Mouse (Mus musculus): Measurements from ENCODE around the gene Cd3d.
"Not testable (repeated sequence)": the region's sequence is repeated elsewhere in the genome, so short reads cannot be mapped to it uniquely, and the experiment has no call there.

Cd3d gene

GRCm38 (mm10) chr9:44981676-44982075, at the start of gene Cd3d:
TSS of gene Cd3d (plus strand) at chr9:44981786.
- no peak for DNase-seq

- no peak for DNase-seq
These were observed 39.8 kb upstream of the Cd3d start for GRCm38 (mm10) chr9:44941756-44942155.

GRCm38 (mm10) chr9:44942421-44942820, 39.2 kb upstream of the Cd3d start:
- no peak for DNase-seq

- DNase-seq = no peak
These were observed 35.3 kb upstream of the Cd3d start for GRCm38 (mm10) chr9:44946185-44946695.

- no peak for DNase-seq
These were observed 33.8 kb upstream of the Cd3d start for GRCm38 (mm10) chr9:44947836-44948235.

GRCm38 (mm10) chr9:44954432-44954831, 27.2 kb upstream of the Cd3d start:
- no peak for DNase-seq

- DNase-seq = peak; percentile 100
These were observed 16.3 kb upstream of the Cd3d start, which contains the start of gene Ube4a for GRCm38 (mm10) chr9:44965126-44965832. TSS of gene Ube4a (minus strand) at chr9:44965600.

GRCm38 (mm10) chr9:44965833-44966466, 15.6 kb upstream of the Cd3d start:
- no peak for DNase-seq

- peak; percentile 83 for DNase-seq
These were observed 14.8 kb upstream of the Cd3d start for GRCm38 (mm10) chr9:44966815-44967242.

GRCm38 (mm10) chr9:44967763-44968162, 13.8 kb upstream of the Cd3d start:
- DNase-seq = not testable (repeated sequence)

GRCm38 (mm10) chr9:44969450-44969849, 12.1 kb upstream of the Cd3d start:
- no peak for DNase-seq

- DNase-seq = no peak
These were observed 3.8 kb upstream of the Cd3d start for GRCm38 (mm10) chr9:44977813-44978212.

GRCm38 (mm10) chr9:44979806-44980205, 1.8 kb upstream of the Cd3d start:
- DNase-seq = no peak

GRCm38 (mm10) chr9:44980242-44980641, 1.3 kb upstream of the Cd3d start, which contains the start of gene Cd3g:
TSS of gene Cd3g (minus strand) at chr9:44980431.
- DNase-seq = no peak

- no peak for DNase-seq
These were observed 482 bp upstream of the Cd3d start for GRCm38 (mm10) chr9:44981104-44981503.

- no peak for DNase-seq
These were observed 495 bp downstream of the Cd3d start for GRCm38 (mm10) chr9:44982081-44982480.

GRCm38 (mm10) chr9:44982531-44982930, 945 bp downstream of the Cd3d start:
- DNase-seq = no peak

GRCm38 (mm10) chr9:44983001-44983400, 1.4 kb downstream of the Cd3d start:
- no peak for DNase-seq

- DNase-seq = no peak
These were observed 4.2 kb downstream of the Cd3d start for GRCm38 (mm10) chr9:44985721-44986161.

GRCm38 (mm10) chr9:44986242-44986781, 4.7 kb downstream of the Cd3d start:
- DNase-seq = no peak

- no peak for DNase-seq
These were observed 5.4 kb downstream of the Cd3d start for GRCm38 (mm10) chr9:44986976-44987375.

GRCm38 (mm10) chr9:44991821-44992220, 10.2 kb downstream of the Cd3d start:
- DNase-seq = no peak

- no peak for DNase-seq
These were observed 10.7 kb downstream of the Cd3d start for GRCm38 (mm10) chr9:44992271-44992670.

GRCm38 (mm10) chr9:44993268-44993667, 11.7 kb downstream of the Cd3d start:
- no peak for DNase-seq
